Mouse (Mus musculus) neural tube, embryonic 11.5 days (tissue): ENCODE data around the gene Celf2. TPM values are rescaled to one million over a fixed set of nuclear protein-coding genes. Genes with fewer than 3 reads are reported as not detected.

Experiments
- ATAC-seq: fragments of 200-750 bp; cut with Nextera tagmentation; 2 replicates; pipeline ENCODE4 v1.8.0; 2017; ENCODE audit warnings: moderate number of reproducible peaks, mild to moderate bottlenecking, moderate TSS enrichment, moderate library complexity; ENCODE audit not compliant: insufficient read depth, low FRiP score, low TSS enrichment
- DNase-seq: peaks from one replicate; pipeline ENCODE4 v3.0.0-alpha.2; 2015; ENCODE audit warnings: low spot score
- H3K27ac ChIP-seq: fragments of 300-500 bp; sonication (generic); 2 replicates; pipeline ENCODE4 v1.5.1; 2014; ENCODE audit warnings: low read depth, mild to moderate bottlenecking, low read length
- H3K27me3 ChIP-seq: fragments of 300-500 bp; sonication (generic); 2 replicates; pipeline ENCODE4 v1.6.1; 2014; ENCODE audit warnings: mild to moderate bottlenecking, low read length, mixed read lengths; ENCODE audit not compliant: control insufficient read depth, insufficient read depth
- H3K36me3 ChIP-seq: fragments of 300-500 bp; sonication (generic); 2 replicates; pipeline ENCODE4 v1.6.1; 2014; ENCODE audit warnings: mild to moderate bottlenecking, low read length, moderate library complexity, mixed read lengths; ENCODE audit not compliant: control insufficient read depth, insufficient read depth
- H3K4me1 ChIP-seq: fragments of 300-500 bp; sonication (generic); 2 replicates; pipeline ENCODE4 v1.6.1; 2014; ENCODE audit warnings: low read length, mixed read lengths; ENCODE audit not compliant: control insufficient read depth, insufficient read depth
- H3K4me2 ChIP-seq: fragments of 300-500 bp; sonication (generic); 2 replicates; pipeline ENCODE4 v1.6.1; 2014; ENCODE audit warnings: low read depth, mild to moderate bottlenecking, moderate library complexity
- H3K4me3 ChIP-seq: fragments of 300-500 bp; sonication (generic); 2 replicates; pipeline ENCODE4 v1.5.1; 2014; ENCODE audit warnings: low read depth, low read length
- H3K9ac ChIP-seq: fragments of 300-500 bp; sonication (generic); 2 replicates; pipeline ENCODE4 v1.6.1; 2014; ENCODE audit warnings: mild to moderate bottlenecking, low read length
- H3K9me3 ChIP-seq: fragments of 300-500 bp; sonication (generic); 2 replicates; pipeline ENCODE4 v1.6.1; 2016; ENCODE audit warnings: low read length; ENCODE audit not compliant: control insufficient read depth
- WGBS: fragments of 180-500 bp; shearing (Covaris S2); extraction: QIAGEN DNeasy Blood & Tissue Kit; methylation state at CpG from one replicate; pipeline ENCODE4 v1.1.7; 2014; 5-methylcytosine and 5-hydroxymethylcytosine counted together
- polyA plus RNA-seq: library from polyadenylated mRNA; unstranded; fragments of >200 nt; fragmentation: Nextera tagmentation; extraction: Ambion mirVana; gene quantifications from 2 replicates; pipeline ENCODE4 v1.2.1, GENCODE M21; 2014

Gene Celf2
- polyA plus RNA-seq, 1 experiment from 2014 or later = 70.3 TPM

DNA sequence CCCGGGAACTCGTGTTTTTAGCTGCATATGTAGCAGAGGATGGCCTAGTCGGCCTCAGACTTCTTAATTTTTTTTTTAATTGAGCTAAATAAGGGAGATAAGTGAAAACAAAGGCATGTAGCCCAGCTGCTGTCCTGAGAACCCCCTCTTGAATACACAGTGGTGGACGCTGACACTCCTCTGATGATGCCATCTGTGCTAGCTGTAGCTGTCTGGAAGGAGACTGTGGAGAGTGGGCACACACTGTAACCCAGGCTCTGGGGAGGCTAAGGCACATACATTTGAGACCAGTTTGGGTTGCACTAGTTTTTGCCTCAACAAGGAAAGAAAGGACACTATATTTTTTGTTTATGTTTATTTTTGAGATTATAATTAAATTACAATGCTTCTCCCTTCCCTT lies 849.5 kb downstream of the Celf2 start:
- 75% methylated on average over 4 of the region's 4 CpGs for WGBS
- Histone ChIP-seq H3K9me3 (no peaks in the 10 kb centered on the region), H3K4me2 (no peak overlapping the region), H3K27ac (no peak overlapping the region), H3K4me1 (no peaks in the 10 kb centered on the region), H3K9ac (no peak overlapping the region), H3K27me3 (no peaks in the 10 kb centered on the region), H3K4me3 (no peak overlapping the region), H3K36me3 (no peaks in the 10 kb centered on the region)
- no peak for ATAC-seq
- DNase-seq = no peak

DNA sequence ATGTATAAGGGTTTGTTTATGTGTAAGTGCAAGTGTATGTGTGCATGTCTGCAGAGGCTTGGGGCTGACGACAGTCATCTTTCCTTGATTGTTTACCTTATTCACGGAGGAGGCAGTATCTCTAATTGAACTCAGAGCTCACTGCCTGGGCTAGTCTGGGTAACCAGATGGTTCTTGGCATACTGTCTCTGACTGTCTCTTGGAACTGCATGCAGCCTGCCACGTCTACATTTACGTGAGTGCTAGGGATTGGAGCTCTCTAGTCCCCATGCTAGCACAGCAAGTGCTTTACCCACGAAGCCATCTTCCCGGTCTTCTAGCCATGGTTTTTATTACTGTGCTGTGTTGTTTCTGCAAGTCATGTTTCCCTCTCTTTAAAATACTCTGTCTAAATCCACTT lies 855.6 kb downstream of the Celf2 start:
- Histone ChIP-seq H3K4me1 (no peaks in the 10 kb centered on the region), H3K36me3 (no peaks in the 10 kb centered on the region), H3K27me3 (no peaks in the 10 kb centered on the region), H3K9ac (no peak overlapping the region), H3K4me3 (no peak overlapping the region), H3K4me2 (no peak overlapping the region), H3K9me3 (no peaks in the 10 kb centered on the region), H3K27ac (no peak overlapping the region)
- DNase-seq (no peak), ATAC-seq (no peak)
- WGBS = 77% methylated on average over 6 of the region's 6 CpGs

- 78% methylated on average over 1 of the region's 1 CpGs for WGBS
- Histone ChIP-seq H3K27ac (no peak overlapping the region), H3K36me3 (no peaks in the 10 kb centered on the region), H3K9ac (no peak overlapping the region), H3K4me2 (no peak overlapping the region), H3K27me3 (no peaks in the 10 kb centered on the region), H3K4me1 (no peaks in the 10 kb centered on the region), H3K4me3 (no peak overlapping the region), H3K9me3 (no peaks in the 10 kb centered on the region)
- no peak for DNase-seq
- no peak for ATAC-seq
These were observed 857.7 kb downstream of the Celf2 start for GRCm38 (mm10) chr2:6651697-6652096.

DNA sequence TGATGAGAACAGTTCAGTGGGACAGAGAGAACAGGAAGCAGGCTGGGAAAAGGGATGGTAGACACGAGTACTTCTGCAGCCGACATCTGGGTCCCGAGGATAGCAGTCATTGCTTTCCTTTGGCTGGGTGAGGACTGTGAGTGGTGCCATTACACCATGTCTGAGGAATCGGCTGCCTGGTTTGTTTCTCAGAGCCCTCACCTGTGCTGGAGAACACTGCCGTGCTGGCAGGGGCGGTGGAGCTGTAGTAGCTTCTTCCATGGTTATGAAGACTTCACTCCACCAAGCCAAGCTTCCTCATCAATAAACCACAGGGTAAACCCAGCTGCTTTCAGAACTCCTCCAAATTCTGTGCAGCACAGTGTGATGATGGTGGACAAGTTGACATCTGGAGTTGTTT lies 860.5 kb downstream of the Celf2 start:
- no peak overlapping the region for H3K4me3 ChIP-seq
- H3K27me3 ChIP-seq = no peaks in the 10 kb centered on the region
- H3K4me1 ChIP-seq = no peaks in the 10 kb centered on the region
- ATAC-seq (no peak), DNase-seq (no peak)
- WGBS = 82% methylated on average over 6 of the region's 6 CpGs
- H3K27ac ChIP-seq = no peak overlapping the region
- H3K9me3 ChIP-seq = no peaks in the 10 kb centered on the region
- H3K36me3 ChIP-seq = no peaks in the 10 kb centered on the region
- no peak overlapping the region for H3K9ac ChIP-seq
- H3K4me2 ChIP-seq = no peak overlapping the region

GRCm38 (mm10) chr2:6647028-6647427 lies 862.3 kb downstream of the Celf2 start:
- WGBS = 94% methylated on average over 4 of the region's 4 CpGs
- Histone ChIP-seq H3K4me2 (no peak overlapping the region), H3K27me3 (no peaks in the 10 kb centered on the region), H3K4me3 (no peak overlapping the region), H3K4me1 (no peaks in the 10 kb centered on the region), H3K27ac (no peak overlapping the region), H3K9me3 (no peaks in the 10 kb centered on the region), H3K9ac (no peak overlapping the region), H3K36me3 (no peaks in the 10 kb centered on the region)
- no peak for DNase-seq
- ATAC-seq = no peak

DNA sequence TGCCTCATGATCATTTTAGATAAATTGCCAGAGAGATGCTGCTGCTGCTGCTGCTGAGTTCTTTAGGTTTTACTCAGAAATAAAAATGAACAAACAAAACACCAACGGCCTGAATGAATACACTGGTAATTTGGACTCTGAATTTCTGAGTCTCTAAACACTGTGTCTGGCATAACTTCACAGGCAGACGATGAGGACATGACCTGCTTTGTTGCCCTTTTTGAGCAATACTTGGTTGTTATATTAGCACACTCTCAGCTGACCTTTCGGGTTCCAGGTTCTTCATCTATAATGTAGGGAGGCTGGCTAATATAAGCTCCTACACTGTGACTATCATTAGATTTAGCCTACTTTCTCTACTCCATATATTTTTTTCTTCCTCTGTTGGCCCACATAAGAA lies 863.0 kb downstream of the Celf2 start:
- WGBS = 85% methylated on average over 3 of the region's 3 CpGs
- DNase-seq (no peak), ATAC-seq (no peak)
- Histone ChIP-seq H3K9me3 (no peaks in the 10 kb centered on the region), H3K27ac (no peak overlapping the region), H3K4me3 (no peak overlapping the region), H3K36me3 (no peaks in the 10 kb centered on the region), H3K4me2 (no peak overlapping the region), H3K4me1 (no peaks in the 10 kb centered on the region), H3K27me3 (no peaks in the 10 kb centered on the region), H3K9ac (no peak overlapping the region)

DNA sequence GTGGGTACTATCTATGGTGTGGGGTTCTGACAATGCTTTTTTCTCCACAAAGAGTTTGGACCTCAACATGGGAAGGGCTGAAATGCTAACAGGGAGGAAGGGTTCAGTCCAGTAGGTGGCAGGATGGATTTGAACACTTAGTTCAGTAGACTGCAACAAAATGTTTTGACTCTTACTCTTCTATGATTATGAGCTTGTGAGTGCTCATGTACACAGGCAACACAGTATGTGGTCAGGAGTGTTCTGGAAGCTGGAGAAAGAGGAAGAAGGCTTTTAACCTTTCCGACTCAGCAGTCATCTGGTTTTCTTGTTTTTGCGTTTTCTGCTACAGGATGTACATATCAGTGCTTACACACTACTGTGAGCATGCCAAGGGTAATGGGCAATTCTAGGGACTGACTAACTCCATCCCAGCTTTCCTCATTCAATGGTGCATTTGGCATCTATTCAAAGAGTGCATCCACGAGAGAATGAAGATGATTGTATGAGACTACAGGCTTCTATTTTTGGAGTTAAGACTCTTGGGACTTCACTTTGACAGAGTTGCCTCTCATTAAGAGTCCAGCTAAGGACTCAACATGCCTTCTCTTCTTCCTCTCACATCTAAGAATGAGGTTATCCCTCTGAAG lies 867.0 kb downstream of the Celf2 start:
- ATAC-seq (no peak), DNase-seq (no peak)
- Histone ChIP-seq H3K4me1 (no peaks in the 10 kb centered on the region), H3K27me3 (no peaks in the 10 kb centered on the region), H3K9me3 (no peaks in the 10 kb centered on the region), H3K27ac (no peak overlapping the region), H3K4me3 (no peak overlapping the region), H3K4me2 (no peak overlapping the region), H3K36me3 (no peaks in the 10 kb centered on the region), H3K9ac (no peak overlapping the region)
- WGBS = 89% methylated on average over 3 of the region's 3 CpGs

- Histone ChIP-seq H3K4me1 (no peaks in the 10 kb centered on the region), H3K27ac (no peak overlapping the region), H3K9me3 (no peaks in the 10 kb centered on the region), H3K36me3 (no peaks in the 10 kb centered on the region), H3K9ac (no peak overlapping the region), H3K4me2 (no peak overlapping the region), H3K4me3 (no peak overlapping the region), H3K27me3 (no peaks in the 10 kb centered on the region)
- WGBS = 91% methylated on average over 6 of the region's 6 CpGs
- DNase-seq (no peak), ATAC-seq (no peak)
These were observed 870.0 kb downstream of the Celf2 start for GRCm38 (mm10) chr2:6639370-6639769.

- ATAC-seq (no peak), DNase-seq (no peak)
- no peak overlapping the region for H3K27ac ChIP-seq
- H3K9ac ChIP-seq = no peak overlapping the region
- WGBS = 83% methylated on average over 2 of the region's 2 CpGs
- no peak overlapping the region for H3K4me3 ChIP-seq
- H3K27me3 ChIP-seq = no peaks in the 10 kb centered on the region
- H3K4me2 ChIP-seq = no peak overlapping the region
- H3K9me3 ChIP-seq = no peaks in the 10 kb centered on the region
- no peaks in the 10 kb centered on the region for H3K4me1 ChIP-seq
- no peaks in the 10 kb centered on the region for H3K36me3 ChIP-seq
These were observed 872.2 kb downstream of the Celf2 start for GRCm38 (mm10) chr2:6637147-6637546.
